Comparison of ENCODE assay signal across 22 mouse cellular contexts in the genomic region with DNA sequence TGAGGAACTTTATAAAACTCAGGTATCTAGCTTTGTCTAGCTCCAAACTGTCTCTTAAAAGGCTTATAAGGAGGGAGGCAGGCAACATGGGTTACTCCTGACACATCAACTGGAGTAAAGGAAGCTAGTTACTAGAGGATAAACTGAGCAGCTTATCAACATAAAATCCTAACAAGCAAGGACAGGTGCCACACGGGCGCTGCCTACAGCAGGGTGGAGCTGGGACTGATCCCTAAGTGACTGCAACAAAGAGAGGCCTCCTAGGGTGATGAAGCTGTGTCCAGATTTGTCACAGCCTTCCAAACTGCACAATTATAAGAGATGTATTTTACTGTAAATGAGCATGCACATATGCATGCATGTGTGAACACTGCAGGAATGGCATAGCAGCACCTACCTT. TPM values are rescaled to one million over a fixed set of nuclear protein-coding genes. Genes with fewer than 3 reads are reported as not detected.
DNase-seq lines count a peak whose midpoint lies in the region; ATAC-seq and TF ChIP-seq lines count a peak whose summit lies in the region.
"Had no signal": no experiment of that assay in that cellular context is flagged by ENCODE, and none has a peak within 500 bp of the region (broad histone marks: within the 10 kb centered on the region; RNA-seq: fewer than 3 reads in every experiment).

No protein-coding gene starts in this region.

- no peak for TF ChIP-seq POLR2A in spleen, adult 2 months (IDR thresholded peaks at IDR 0.05; ENCODE audit: low read depth, low read length)

- no peak overlapping the region for H3K9ac ChIP-seq in heart, embryonic 12.5 days
- 0 out of 2 replicates have a peak overlapping the region, but pooled peaks have one; percentile 2 for H3K9ac ChIP-seq in heart, embryonic 16.5 days (ENCODE audit: low read length)
- H3K9ac ChIP-seq: forebrain, embryonic 13.5 days; forebrain, postnatal 0 days; hindbrain, embryonic 14.5 days; intestine, embryonic 15.5 days had no signal

- no peaks in the 10 kb centered on the region for H3K27me3 ChIP-seq in heart, embryonic 12.5 days (replicated peaks)
- no peaks in the 10 kb centered on the region for H3K27me3 ChIP-seq in heart, embryonic 16.5 days (ENCODE audit: control insufficient read depth, insufficient read depth, low read length)
- H3K27me3 ChIP-seq in spleen, adult 2 months (ENCODE audit: control insufficient read depth, insufficient read depth, low read length) = no peaks in the 10 kb centered on the region
- H3K27me3 ChIP-seq: forebrain, embryonic 13.5 days; intestine, embryonic 15.5 days had no signal

- intact Hi-C loops in gastrocnemius, adult 2 months (cut with DNase I) = no loop called here
- intact Hi-C loops in heart, postnatal 25 days (cut with DNase I) = no loop called here

- H3K4me2 ChIP-seq in heart, embryonic 12.5 days = no peak overlapping the region
- no peak overlapping the region for H3K4me2 ChIP-seq in heart, embryonic 16.5 days (ENCODE audit: low read depth, low read length)
- H3K4me2 ChIP-seq: forebrain, embryonic 13.5 days; hindbrain, embryonic 14.5 days; intestine, embryonic 15.5 days had no signal

- no peak overlapping the region for H3K4me3 ChIP-seq in gastrocnemius, adult 2 months
- no peak overlapping the region for H3K4me3 ChIP-seq in heart, embryonic 12.5 days
- no peak overlapping the region for H3K4me3 ChIP-seq in heart, embryonic 16.5 days (ENCODE audit: low read length)
- no peak overlapping the region for H3K4me3 ChIP-seq in spleen, adult 2 months (ENCODE audit: extremely low read depth, insufficient read depth, insufficient read length)
- H3K4me3 ChIP-seq: embryonic facial prominence, embryonic 10.5 days; forebrain, embryonic 13.5 days; intestine, embryonic 15.5 days had no signal

- H3K9me3 ChIP-seq in heart, embryonic 12.5 days (replicated peaks) = no peaks in the 10 kb centered on the region
- H3K9me3 ChIP-seq in heart, embryonic 16.5 days (replicated peaks; ENCODE audit: control insufficient read depth, low read length) = no peaks in the 10 kb centered on the region
- H3K9me3 ChIP-seq: embryonic facial prominence, embryonic 10.5 days; forebrain, embryonic 13.5 days; G1E; intestine, embryonic 15.5 days had no signal

- WGBS in heart, embryonic 12.5 days = 72% methylated on average over 2 of the region's 2 CpGs
- 57% methylated on average over 2 of the region's 2 CpGs for WGBS in heart, embryonic 16.5 days
- WGBS in spleen, adult 2 months = 91% methylated on average over 2 of the region's 2 CpGs

- DNase-seq in gastrocnemius, adult 2 months = no peak
- no peak for DNase-seq in gastrocnemius, adult 18-20 months (ENCODE audit: low spot score)
- no peak for DNase-seq in heart, postnatal 4 days
- DNase-seq in heart, postnatal 25 days (ENCODE audit: low spot score) = no peak
- DNase-seq in spleen, adult 2 months (ENCODE audit: low read depth in 1 of 2, low spot score in 2 of 2) = no peak
- DNase-seq in spleen, postnatal 36 days (ENCODE audit: low spot score in 2 of 2) = no peak
- DNase-seq: adrenal gland, adult 8-10 months; adrenal gland, postnatal 36 days; B cell, adult 2 months; cerebellum, adult 2 months; cerebellum, postnatal 10 days; forebrain, postnatal 0 days; gastrocnemius, postnatal 36 days; kidney, adult 8-10 months had no signal

- 0 out of 2 replicates have a peak overlapping the region, but pooled peaks have one; percentile 9 for H3K27ac ChIP-seq in gastrocnemius, adult 2 months
- H3K27ac ChIP-seq in heart, embryonic 12.5 days (ENCODE audit: poor library complexity, severe bottlenecking) = peak overlapping the region; percentile 78
- H3K27ac ChIP-seq in heart, embryonic 16.5 days (ENCODE audit: low read length) = peak overlapping the region; percentile 92
- peak overlapping the region; percentile 33; the same call in 1 of the 2 replicates for H3K27ac ChIP-seq in spleen, adult 2 months (ENCODE audit: insufficient read depth, low read length)
- H3K27ac ChIP-seq: embryonic facial prominence, embryonic 10.5 days; forebrain, embryonic 13.5 days; hindbrain, embryonic 14.5 days; intestine, embryonic 15.5 days had no signal

- H3K4me1 ChIP-seq in heart, embryonic 12.5 days (replicated peaks) = peaks cover 56% of the 10 kb centered on the region
- H3K4me1 ChIP-seq in heart, embryonic 16.5 days (ENCODE audit: control insufficient read depth, insufficient read depth, low read length) = peaks cover 48% of the 10 kb centered on the region
- peaks cover 20% of the 10 kb centered on the region; the same call in 1 of the 2 replicates for H3K4me1 ChIP-seq in spleen, adult 2 months (ENCODE audit: control insufficient read depth, insufficient read depth, insufficient read length)
- H3K4me1 ChIP-seq: forebrain, embryonic 13.5 days had no signal

- peaks cover 13% of the 10 kb centered on the region for H3K36me3 ChIP-seq in heart, embryonic 12.5 days
- no peaks in the 10 kb centered on the region for H3K36me3 ChIP-seq in heart, embryonic 16.5 days (ENCODE audit: control insufficient read depth, insufficient read depth)
- no peaks in the 10 kb centered on the region; the same call in 1 of the 2 replicates for H3K36me3 ChIP-seq in spleen, adult 2 months (ENCODE audit: control insufficient read depth, insufficient read depth, low read length)
- H3K36me3 ChIP-seq: embryonic facial prominence, embryonic 10.5 days; intestine, embryonic 15.5 days had no signal

- TF ChIP-seq CTCF in gastrocnemius, adult 2 months (IDR thresholded peaks at IDR 0.05) = no peak
- no peak for TF ChIP-seq CTCF in spleen, adult 2 months (IDR thresholded peaks at IDR 0.05; ENCODE audit: extremely low read depth, insufficient read depth, insufficient read length, insufficient replicate concordance)

- ATAC-seq in heart, embryonic 12.5 days (ENCODE audit: insufficient number of reproducible peaks, low FRiP score) = no peak
- ATAC-seq in heart, embryonic 16.5 days (replicated peaks; ENCODE audit: extremely low read depth, insufficient read depth, low FRiP score) = no peak
- ATAC-seq: CD4-positive, CD25-positive, alpha-beta regulatory T cell, adult 4 months; forebrain, embryonic 13.5 days; forebrain, postnatal 0 days; intestine, embryonic 15.5 days had no signal

RNA-seq across cellular contexts. Expression of a gene that starts 47.0 kb away (rescaled TPM):
- 10 to 100 TPM; 19.5 to 31.7 TPM for total RNA-seq in gastrocnemius, adult 2 months (2021)
- 10 to 100 TPM; 27.1 to 31.2 TPM for total RNA-seq in gastrocnemius, adult 18-20 months (2021)
- polyA plus RNA-seq in heart, embryonic 12.5 days (2016; fragmentation: Nextera tagmentation; extraction: Ambion mirVana) = 159 and 186 TPM in 2 replicates
- 100 to 1,000 TPM; 461 to 503 TPM for total RNA-seq in heart, postnatal 4 days (2021)
- 163 and 195 TPM in 2 replicates for polyA plus RNA-seq in heart, embryonic 16.5 days (2015; fragmentation: Nextera tagmentation; extraction: Ambion mirVana)
- 100 to 1,000 TPM; 377 to 459 TPM for total RNA-seq in heart, postnatal 25 days (2021)
- 32.0 and 35.4 TPM in 2 replicates for polyA plus RNA-seq in spleen, adult 2 months (2012; rRNA removed)

Comparison
In these comparisons a context has a peak if more than half of its experiments do, and no peak if none do; other contexts are left out.
1. H3K27ac ChIP-seq: peak in every context shown above with its lines; median percentile 92 in heart, embryonic 16.5 days; 78 in heart, embryonic 12.5 days; 33 in spleen, adult 2 months; 9 in gastrocnemius, adult 2 months.
2. RNA of a gene that starts 47.0 kb away (total RNA-seq): 461 to 503 TPM in heart, postnatal 4 days and 377 to 459 TPM in heart, postnatal 25 days; 19.5 to 31.7 TPM in gastrocnemius, adult 2 months and 27.1 to 31.2 TPM in gastrocnemius, adult 18-20 months; every median in the first group is over 10 times any median in the second.